17 mouse cellular contexts compared by ENCODE assay signal in genomic region chr15:72217731-72218130, GRCm38 (mm10).
A peak's percentile ranks its signal among the peaks of the same experiment; 100 is the strongest.
DNase-seq lines count a peak whose midpoint lies in the region; TF ChIP-seq lines count a peak whose summit lies in the region.
"Had no signal": no experiment of that assay in that cellular context is flagged by ENCODE, and none has a peak within 500 bp of the region (broad histone marks: within the 10 kb centered on the region; RNA-seq: fewer than 3 reads in every experiment).

No protein-coding gene starts in this region.

- H3K27ac ChIP-seq in kidney, adult 2 months (ENCODE audit: insufficient read depth, low read depth, low read length) = no peak overlapping the region
- H3K27ac ChIP-seq: heart, adult 2 months; heart, embryonic 10.5 days; heart, embryonic 13.5 days; hindbrain, embryonic 12.5 days; hindbrain, embryonic 15.5 days had no signal

- H3K4me1 ChIP-seq in kidney, adult 2 months (ENCODE audit: control insufficient read depth, insufficient read depth, low read length) = no peaks in the 10 kb centered on the region
- H3K4me1 ChIP-seq: heart, embryonic 10.5 days; heart, embryonic 13.5 days; hindbrain, embryonic 12.5 days; hindbrain, embryonic 15.5 days had no signal

- 68% methylated on average over 5 of the region's 5 CpGs for WGBS in kidney, adult 2 months

- DNase-seq in adrenal gland, adult 8-10 months = peak; percentile 18
- DNase-seq in adrenal gland, postnatal 14 days = no peak
- peak; percentile 6 for DNase-seq in kidney, adult 2 months
- no peak for DNase-seq in kidney, postnatal 14 days
- DNase-seq in adrenal gland, postnatal 36 days = peak; percentile 22
- DNase-seq in frontal cortex, postnatal 36 days (ENCODE audit: low spot score in 2 of 2) = no peak
- DNase-seq: cerebellum, adult 18-20 months; cerebellum, adult 9-10 months; cerebellum, postnatal 14 days; forebrain, postnatal 0 days; gastrocnemius, postnatal 25 days; heart, adult 2 months; heart, postnatal 14 days had no signal

- H3K4me3 ChIP-seq in kidney, adult 2 months (ENCODE audit: insufficient read depth, low read depth, low read length) = no peak overlapping the region
- H3K4me3 ChIP-seq: heart, adult 2 months; heart, embryonic 10.5 days; heart, embryonic 13.5 days; hindbrain, embryonic 12.5 days; hindbrain, embryonic 15.5 days had no signal

- no peak for TF ChIP-seq POLR2A in kidney, adult 2 months (IDR thresholded peaks at IDR 0.05; ENCODE audit: low read depth, low read length)

- no peaks in the 10 kb centered on the region for H3K36me3 ChIP-seq in kidney, adult 2 months (ENCODE audit: control insufficient read depth, insufficient read depth, low read length)
- H3K36me3 ChIP-seq: heart, embryonic 10.5 days; heart, embryonic 13.5 days; hindbrain, embryonic 12.5 days; hindbrain, embryonic 15.5 days had no signal

- no peaks in the 10 kb centered on the region for H3K27me3 ChIP-seq in kidney, adult 2 months (replicated peaks; ENCODE audit: control insufficient read depth, insufficient read depth, low read length)
- H3K27me3 ChIP-seq: heart, embryonic 13.5 days; hindbrain, embryonic 12.5 days; hindbrain, embryonic 15.5 days had no signal

- TF ChIP-seq CTCF in kidney, adult 2 months (conservative IDR thresholded peaks at IDR 0.05; ENCODE audit: insufficient read depth, insufficient read length, low read depth, low read length) = no peak

Comparison
In these comparisons a context has a peak if more than half of its experiments do, and no peak if none do; other contexts are left out.
1. DNase-seq: peak in adrenal gland, adult 8-10 months (single experiment), kidney, adult 2 months (single experiment) and adrenal gland, postnatal 36 days (2 of 2); none in adrenal gland, postnatal 14 days (single experiment), kidney, postnatal 14 days (single experiment) and frontal cortex, postnatal 36 days (0 of 2).